Mouse (Mus musculus): ENCODE results near the gene Zfp449.
A peak's percentile ranks its signal among the peaks of the same experiment; 100 is the strongest.

Zfp449 gene

GRCm38 (mm10) chrX:56346176-56346931 is at the start of gene Zfp449:
Gene Zfp449 (plus strand): TSS chrX:56346400.
- peak; percentile 66 for DNase-seq

- no peak for DNase-seq
Observed at GRCm38 (mm10) chrX:56307597-56307996, 38.6 kb upstream of the Zfp449 start.

GRCm38 (mm10) chrX:56312813-56313212 is 33.4 kb upstream of the Zfp449 start:
- no peak for DNase-seq

- no peak for DNase-seq
Observed at GRCm38 (mm10) chrX:56322096-56322495, 24.1 kb upstream of the Zfp449 start.

- DNase-seq: no peak
Observed at GRCm38 (mm10) chrX:56322731-56323130, 23.5 kb upstream of the Zfp449 start.

- no peak for DNase-seq
Observed at GRCm38 (mm10) chrX:56332046-56332445, 14.2 kb upstream of the Zfp449 start.

- peak; percentile 6 for DNase-seq
Observed at GRCm38 (mm10) chrX:56340305-56340704, 5.9 kb upstream of the Zfp449 start.

GRCm38 (mm10) chrX:56342921-56343320 is 3.3 kb upstream of the Zfp449 start:
- DNase-seq: no peak

GRCm38 (mm10) chrX:56346932-56347253 is 693 bp downstream of the Zfp449 start:
- DNase-seq: peak; percentile 0

GRCm38 (mm10) chrX:56374431-56375128 is 28.4 kb downstream of the Zfp449 start, which contains the start of gene Smim10l2a:
Gene Smim10l2a (plus strand): TSS chrX:56374586.
- DNase-seq: peak; percentile 31

GRCm38 (mm10) chrX:56380852-56381251 is 34.7 kb downstream of the Zfp449 start:
- DNase-seq: no peak

GRCm38 (mm10) chrX:56384142-56384541 is 37.9 kb downstream of the Zfp449 start:
- no peak for DNase-seq

GRCm38 (mm10) chrX:56404646-56405045 is 58.4 kb downstream of the Zfp449 start:
- no peak for DNase-seq

- DNase-seq: no peak
Observed at GRCm38 (mm10) chrX:56405482-56405881, 59.3 kb downstream of the Zfp449 start.

- no peak for DNase-seq
Observed at GRCm38 (mm10) chrX:56406128-56406527, 59.9 kb downstream of the Zfp449 start.
